Mouse (Mus musculus) lung, embryonic 15.5 days (tissue): Measurements from ENCODE around the gene Cntnap2. TPM values are rescaled to one million over a fixed set of nuclear protein-coding genes. Genes with fewer than 3 reads are reported as not detected.
A peak's percentile ranks its signal among the peaks of the same experiment; 100 is the strongest.

Experiments used
- ATAC-seq: fragments of 200-750 bp; cut with Nextera tagmentation; 2 replicates; pipeline ENCODE4 v1.8.0; 2017; ENCODE audit warnings: moderate number of reproducible peaks, borderline replicate concordance; ENCODE audit not compliant: low FRiP score, low TSS enrichment; ENCODE audit errors: extremely low read depth
- H3K27ac ChIP-seq: fragments of 300-500 bp; sonication (generic); 2 replicates; pipeline ENCODE4 v1.5.1; 2015; ENCODE audit warnings: moderate library complexity, mild to moderate bottlenecking, inconsistent platforms
- H3K27me3 ChIP-seq: fragments of 300-500 bp; sonication (generic); 2 replicates; pipeline ENCODE4 v1.6.1; 2015; ENCODE audit warnings: inconsistent platforms
- H3K36me3 ChIP-seq: fragments of 300-500 bp; sonication (generic); 2 replicates; pipeline ENCODE4 v1.6.1; 2015; ENCODE audit warnings: inconsistent platforms
- H3K4me1 ChIP-seq: fragments of 300-500 bp; sonication (generic); 2 replicates; pipeline ENCODE4 v1.6.1; 2015; ENCODE audit warnings: inconsistent platforms
- H3K4me2 ChIP-seq: fragments of 300-500 bp; sonication (generic); 2 replicates; pipeline ENCODE4 v1.6.1; 2015; ENCODE audit warnings: inconsistent platforms, mild to moderate bottlenecking, moderate library complexity
- H3K4me3 ChIP-seq: fragments of 300-500 bp; sonication (generic); 2 replicates; pipeline ENCODE4 v1.5.1; 2015; ENCODE audit warnings: mild to moderate bottlenecking, inconsistent platforms
- H3K9ac ChIP-seq: fragments of 300-500 bp; sonication (generic); 2 replicates; pipeline ENCODE4 v1.6.1; 2015; ENCODE audit warnings: inconsistent platforms
- H3K9me3 ChIP-seq: fragments of 300-500 bp; sonication (generic); 2 replicates; pipeline ENCODE4 v1.6.1; 2016; ENCODE audit warnings: inconsistent platforms
- WGBS: fragments of 180-500 bp; shearing (Covaris S2); methylation state at CpG from one replicate; pipeline ENCODE4 v1.1.7; 2015; 5-methylcytosine and 5-hydroxymethylcytosine counted together
- polyA plus RNA-seq: library from polyadenylated mRNA; unstranded; fragments of >200 nt; fragmentation: Nextera tagmentation; extraction: Ambion mirVana; gene quantifications from 2 replicates; pipeline ENCODE4 v1.2.1, GENCODE M21; 2015

The Cntnap2 gene
- polyA plus RNA-seq, 1 experiment from 2014 or later = 1.0 TPM

DNA sequence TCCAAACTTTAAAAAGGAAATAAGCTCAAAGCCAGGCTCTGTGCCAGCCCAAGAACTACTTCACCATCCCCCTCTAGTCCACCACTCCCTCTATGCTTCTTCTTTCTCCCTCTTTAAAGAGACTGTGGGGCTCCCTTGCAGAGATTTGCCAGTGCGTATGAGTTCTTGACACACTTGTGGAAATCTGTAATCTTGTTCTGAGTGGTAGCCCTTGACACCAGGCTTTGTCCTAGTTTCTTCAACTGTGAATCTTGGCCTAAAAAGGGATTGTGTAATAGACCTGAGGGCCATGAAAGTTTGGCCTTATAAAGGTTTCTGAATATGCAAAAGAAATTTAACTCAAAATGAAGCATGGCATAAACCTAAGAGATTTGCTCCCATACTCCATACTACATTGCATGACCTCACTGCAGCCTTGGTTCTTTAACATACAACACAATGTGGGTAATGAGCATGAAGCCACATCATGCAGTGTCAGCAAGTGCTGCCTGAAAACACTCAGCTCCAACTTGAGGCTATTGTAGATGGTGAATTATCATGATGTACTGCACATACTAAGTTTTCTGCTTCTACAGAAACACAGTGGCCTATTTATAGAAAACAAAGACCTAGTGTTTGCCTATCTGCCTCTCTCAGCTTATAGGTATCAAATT, 1084.2 kb downstream of the Cntnap2 start:
- WGBS = 82% methylated on average over 1 of the region's 1 CpGs
- no peak for ATAC-seq

GRCm38 (mm10) chr6:46166837-46167236, 1107.7 kb downstream of the Cntnap2 start:
- H3K9me3 ChIP-seq = no peaks in the 10 kb centered on the region
- H3K36me3 ChIP-seq = no peaks in the 10 kb centered on the region
- no peak overlapping the region for H3K4me3 ChIP-seq
- H3K9ac ChIP-seq = no peak overlapping the region
- no peaks in the 10 kb centered on the region for H3K4me1 ChIP-seq
- H3K4me2 ChIP-seq = no peak overlapping the region
- ATAC-seq = no peak
- H3K27me3 ChIP-seq = no peaks in the 10 kb centered on the region
- 63% methylated on average over 1 of the region's 1 CpGs for WGBS
- H3K27ac ChIP-seq = no peak overlapping the region

More for the DNA sequence above, 1084.2 kb downstream of the Cntnap2 start:
- Histone ChIP-seq H3K9me3 (no peaks in the 10 kb centered on the region), H3K36me3 (no peaks in the 10 kb centered on the region), H3K27ac (no peak overlapping the region), H3K27me3 (no peaks in the 10 kb centered on the region), H3K4me3 (no peak overlapping the region), H3K4me2 (no peak overlapping the region), H3K9ac (no peak overlapping the region), H3K4me1 (no peaks in the 10 kb centered on the region)

- Histone ChIP-seq H3K27me3 (no peaks in the 10 kb centered on the region), H3K4me2 (no peak overlapping the region), H3K27ac (no peak overlapping the region), H3K9ac (no peak overlapping the region), H3K4me3 (no peak overlapping the region), H3K9me3 (no peaks in the 10 kb centered on the region), H3K4me1 (no peaks in the 10 kb centered on the region), H3K36me3 (no peaks in the 10 kb centered on the region)
- ATAC-seq = no peak
- 90% methylated on average over 2 of the region's 2 CpGs for WGBS
Observed at GRCm38 (mm10) chr6:46197298-46197697, 1138.1 kb downstream of the Cntnap2 start.

GRCm38 (mm10) chr6:46201828-46202227, 1142.7 kb downstream of the Cntnap2 start:
- Histone ChIP-seq H3K9ac (no peak overlapping the region), H3K4me3 (no peak overlapping the region), H3K4me1 (no peaks in the 10 kb centered on the region), H3K27me3 (no peaks in the 10 kb centered on the region), H3K36me3 (no peaks in the 10 kb centered on the region), H3K9me3 (no peaks in the 10 kb centered on the region), H3K27ac (no peak overlapping the region), H3K4me2 (no peak overlapping the region)
- WGBS = 36% methylated on average over 4 of the region's 4 CpGs
- peak; percentile 90; the same call in 1 of the 2 replicates for ATAC-seq

DNA sequence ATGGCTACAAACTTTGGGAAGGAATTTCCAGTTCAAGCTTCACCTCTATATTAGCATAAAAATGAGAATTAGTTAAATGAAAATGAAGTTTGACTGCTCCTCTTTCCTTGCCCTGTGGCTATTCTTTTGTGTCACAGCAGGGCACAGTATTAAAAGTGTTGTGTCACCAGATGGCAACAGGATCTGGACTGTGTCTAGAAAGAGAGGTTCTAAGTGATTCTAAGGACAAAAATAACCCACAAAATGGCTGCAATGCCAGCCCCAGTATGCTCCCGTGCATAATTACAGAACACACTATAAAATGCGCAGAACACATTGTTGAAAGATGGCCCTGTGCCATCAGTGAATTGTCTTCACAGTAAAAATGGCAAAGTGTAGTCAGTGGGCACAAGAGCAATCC, 1146.4 kb downstream of the Cntnap2 start:
- Histone ChIP-seq H3K36me3 (no peaks in the 10 kb centered on the region), H3K27me3 (no peaks in the 10 kb centered on the region), H3K9me3 (no peaks in the 10 kb centered on the region), H3K4me1 (no peaks in the 10 kb centered on the region), H3K4me3 (no peak overlapping the region), H3K27ac (no peak overlapping the region), H3K9ac (no peak overlapping the region), H3K4me2 (no peak overlapping the region)
- WGBS = 74% methylated on average over 2 of the region's 2 CpGs
- ATAC-seq = no peak

- Histone ChIP-seq H3K27ac (no peak overlapping the region), H3K4me3 (no peak overlapping the region), H3K27me3 (no peaks in the 10 kb centered on the region), H3K9me3 (no peaks in the 10 kb centered on the region), H3K9ac (no peak overlapping the region), H3K36me3 (no peaks in the 10 kb centered on the region), H3K4me1 (no peaks in the 10 kb centered on the region), H3K4me2 (no peak overlapping the region)
- ATAC-seq = peak; percentile 42; the same call in 1 of the 2 replicates
- 47% methylated on average over 1 of the region's 1 CpGs for WGBS
Observed at GRCm38 (mm10) chr6:46232889-46233288, 1173.7 kb downstream of the Cntnap2 start.

DNA sequence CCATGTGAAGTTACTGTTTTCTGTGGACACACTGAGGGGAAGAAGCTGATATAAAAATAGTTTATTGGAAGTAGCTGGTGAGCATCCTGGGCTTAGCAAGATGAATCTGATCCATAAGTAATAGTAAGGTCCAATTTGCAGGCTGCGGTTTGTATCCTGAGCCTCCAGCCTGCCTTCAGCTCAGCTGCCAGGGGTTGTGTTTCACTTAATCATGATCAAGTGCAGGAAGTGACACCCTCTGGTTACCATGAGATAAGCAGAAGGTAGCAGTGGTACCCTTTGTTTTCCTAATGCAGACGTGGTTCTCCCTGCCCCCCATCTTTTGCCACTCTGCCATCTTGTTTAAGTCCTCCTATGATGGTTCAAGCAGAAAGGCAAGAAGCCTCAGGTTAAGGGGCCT, 1181.2 kb downstream of the Cntnap2 start:
- no peak for ATAC-seq

GRCm38 (mm10) chr6:46263171-46263570, 1204.0 kb downstream of the Cntnap2 start:
- Histone ChIP-seq H3K9ac (no peak overlapping the region), H3K27me3 (no peaks in the 10 kb centered on the region), H3K27ac (no peak overlapping the region), H3K4me3 (no peak overlapping the region), H3K4me1 (no peaks in the 10 kb centered on the region), H3K4me2 (no peak overlapping the region), H3K36me3 (no peaks in the 10 kb centered on the region), H3K9me3 (no peaks in the 10 kb centered on the region)
- no peak for ATAC-seq
- WGBS = 44% methylated on average over 1 of the region's 1 CpGs

More for the DNA sequence above, 1181.2 kb downstream of the Cntnap2 start:
- Histone ChIP-seq H3K9me3 (no peaks in the 10 kb centered on the region), H3K27ac (no peak overlapping the region), H3K4me2 (no peak overlapping the region), H3K4me3 (no peak overlapping the region), H3K36me3 (no peaks in the 10 kb centered on the region), H3K27me3 (no peaks in the 10 kb centered on the region), H3K4me1 (no peaks in the 10 kb centered on the region), H3K9ac (no peak overlapping the region)
- 45% methylated on average over 2 of the region's 2 CpGs for WGBS

GRCm38 (mm10) chr6:46346946-46347345, 1287.8 kb downstream of the Cntnap2 start:
- Histone ChIP-seq H3K4me3 (no peak overlapping the region), H3K27me3 (no peaks in the 10 kb centered on the region)
- ATAC-seq = no peak

DNA sequence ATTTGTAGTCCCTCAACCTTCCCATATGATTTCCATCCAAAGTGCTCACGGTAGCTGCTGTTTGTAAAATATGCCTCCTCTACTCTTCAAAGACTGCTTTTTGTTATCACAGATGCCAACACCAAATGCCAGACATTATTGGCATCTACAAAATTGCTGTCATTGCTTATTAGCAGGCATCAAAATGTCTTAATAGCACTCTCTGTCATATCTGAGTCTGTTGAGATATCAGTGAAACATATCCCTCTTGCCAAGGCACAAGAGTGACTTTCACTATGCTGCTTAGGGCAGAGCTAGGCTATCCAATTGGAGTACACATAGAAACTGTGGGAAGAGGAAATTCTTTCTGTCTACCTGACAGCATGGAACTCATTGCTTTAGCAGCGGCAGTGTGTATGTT, 1301.9 kb downstream of the Cntnap2 start:
- H3K36me3 ChIP-seq = no peaks in the 10 kb centered on the region
- no peaks in the 10 kb centered on the region for H3K9me3 ChIP-seq
- H3K9ac ChIP-seq = no peak overlapping the region
- H3K27me3 ChIP-seq = no peaks in the 10 kb centered on the region
- 75% methylated on average over 2 of the region's 2 CpGs for WGBS
- H3K4me3 ChIP-seq = no peak overlapping the region
- ATAC-seq = no peak
- no peak overlapping the region for H3K27ac ChIP-seq
- H3K4me2 ChIP-seq = no peak overlapping the region
- H3K4me1 ChIP-seq = no peaks in the 10 kb centered on the region

More at GRCm38 (mm10) chr6:46346946-46347345, 1287.8 kb downstream of the Cntnap2 start:
- Histone ChIP-seq H3K4me1 (no peaks in the 10 kb centered on the region), H3K9me3 (no peaks in the 10 kb centered on the region), H3K9ac (no peak overlapping the region), H3K4me2 (no peak overlapping the region), H3K36me3 (no peaks in the 10 kb centered on the region), H3K27ac (no peak overlapping the region)
- WGBS = 60% methylated on average over 5 of the region's 5 CpGs

DNA sequence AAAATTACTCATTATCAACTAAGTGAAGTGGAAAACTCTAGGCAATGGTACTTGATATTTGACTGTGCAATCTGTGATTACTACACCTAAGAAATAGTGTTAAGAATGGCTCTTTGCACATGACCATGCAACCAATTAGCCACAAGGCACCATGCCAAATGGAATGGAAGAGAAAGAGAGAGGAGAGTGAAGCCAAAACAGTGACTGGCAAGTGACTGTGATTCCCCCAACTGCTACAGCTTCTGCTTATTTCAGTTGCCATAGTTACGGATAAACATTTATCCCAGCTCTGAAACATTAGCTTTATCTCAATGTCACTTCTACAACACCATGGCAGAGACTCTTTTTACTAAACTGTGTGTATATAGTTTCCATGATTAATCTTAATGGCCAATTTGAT, 1303.0 kb downstream of the Cntnap2 start:
- Histone ChIP-seq H3K9me3 (no peaks in the 10 kb centered on the region), H3K4me3 (no peak overlapping the region), H3K27me3 (no peaks in the 10 kb centered on the region), H3K4me1 (no peaks in the 10 kb centered on the region), H3K36me3 (no peaks in the 10 kb centered on the region), H3K4me2 (no peak overlapping the region), H3K27ac (no peak overlapping the region), H3K9ac (no peak overlapping the region)
- ATAC-seq = peak; percentile 55; the same call in 1 of the 2 replicates
- 55% methylated on average over 1 of the region's 1 CpGs for WGBS

DNA sequence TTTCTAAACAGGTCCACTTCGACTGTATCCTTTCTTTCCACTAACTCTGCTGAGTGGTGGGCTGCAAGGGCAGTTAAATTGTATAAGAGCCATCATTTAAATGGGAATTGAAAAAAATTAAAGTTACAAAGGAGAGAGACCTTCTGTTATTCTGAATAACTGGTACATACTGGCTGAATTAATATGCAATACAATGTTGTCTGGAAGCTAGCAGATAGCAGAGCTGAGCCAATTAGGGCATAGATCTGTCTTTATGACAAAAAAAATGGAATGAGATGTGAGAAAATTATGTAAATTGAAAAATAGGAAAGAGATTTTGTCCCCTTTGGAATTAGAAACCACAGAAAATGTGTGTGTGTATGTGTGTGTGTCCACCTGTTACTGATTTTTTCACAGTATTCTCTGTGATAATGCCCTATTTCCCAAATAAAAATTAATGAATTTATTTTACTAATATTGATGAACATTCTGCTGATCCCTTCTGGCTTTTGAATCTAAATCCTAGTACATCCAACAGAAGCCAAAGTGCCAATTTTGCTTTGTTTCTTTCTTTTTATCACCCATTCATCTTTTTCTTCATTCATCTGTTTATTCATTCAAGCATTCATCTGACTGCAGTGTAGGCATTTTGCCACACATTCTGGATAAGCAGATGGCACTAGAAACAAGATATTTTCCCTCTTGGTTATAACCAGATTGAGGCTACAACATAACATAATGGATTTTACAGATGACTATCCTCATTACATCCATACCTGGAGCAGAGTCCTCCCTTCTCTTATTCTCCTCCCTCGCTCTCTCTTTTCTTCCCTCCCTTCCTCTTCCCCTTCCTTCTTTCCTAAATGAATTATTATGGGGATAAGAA, 1339.8 kb downstream of the Cntnap2 start:
- Histone ChIP-seq H3K36me3 (no peaks in the 10 kb centered on the region), H3K9ac (no peak overlapping the region), H3K27ac (no peak overlapping the region), H3K4me2 (no peak overlapping the region), H3K27me3 (no peaks in the 10 kb centered on the region), H3K4me1 (no peaks in the 10 kb centered on the region), H3K9me3 (no peaks in the 10 kb centered on the region), H3K4me3 (no peak overlapping the region)
- ATAC-seq = no peak
- WGBS = 66% methylated on average over 2 of the region's 2 CpGs
